Mouse (Mus musculus) CD4-positive, CD25-positive, alpha-beta regulatory T cell, adult 2 months (primary cell): ENCODE measurements around the gene Synrg.
A peak's percentile ranks its signal among the peaks of the same experiment; 100 is the strongest.

Source experiments
- DNase-seq: peaks from one replicate; pipeline ENCODE4 v3.0.0-alpha.2; 2012; ENCODE audit warnings: low read depth, low spot score

Gene Synrg

DNA sequence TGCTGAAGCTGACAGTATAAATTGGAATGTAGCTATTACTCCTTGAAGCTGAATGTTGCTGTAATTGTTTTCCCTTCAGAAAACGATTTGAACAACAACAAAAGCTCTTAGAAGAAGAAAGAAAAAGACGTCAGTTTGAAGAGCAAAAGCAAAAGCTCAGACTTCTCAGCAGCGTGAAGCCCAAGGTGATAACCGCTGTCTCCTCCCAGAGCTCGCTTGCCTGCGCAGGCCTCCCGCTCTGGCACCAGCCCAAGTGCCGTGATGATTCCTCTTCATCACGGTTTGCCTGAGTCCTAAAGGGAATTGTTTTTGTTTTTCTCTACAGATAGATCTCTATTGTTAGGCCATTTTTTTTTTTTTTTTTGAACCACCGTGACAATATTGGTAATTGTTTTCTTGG is 17.1 kb downstream of the Synrg start:
- no peak for DNase-seq

DNA sequence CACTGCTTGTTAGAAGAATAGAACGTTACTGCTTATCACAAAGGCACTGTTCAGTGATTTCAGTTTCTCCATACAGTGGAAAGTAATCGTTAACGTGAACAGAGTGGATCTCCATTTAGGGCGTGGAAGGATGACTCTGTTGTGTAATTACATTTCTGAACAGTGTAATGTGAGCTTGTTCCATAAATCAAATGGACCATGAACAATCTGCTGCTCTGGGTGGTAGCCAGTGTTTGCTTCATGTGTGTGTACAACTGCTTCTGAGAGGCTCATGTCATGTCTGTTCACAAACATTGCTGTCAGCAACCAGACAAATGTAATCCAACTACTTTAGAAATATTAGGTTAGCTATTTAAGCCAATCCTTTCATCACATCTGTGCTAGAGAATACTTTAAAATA is 27.5 kb downstream of the Synrg start:
- DNase-seq = no peak

DNA sequence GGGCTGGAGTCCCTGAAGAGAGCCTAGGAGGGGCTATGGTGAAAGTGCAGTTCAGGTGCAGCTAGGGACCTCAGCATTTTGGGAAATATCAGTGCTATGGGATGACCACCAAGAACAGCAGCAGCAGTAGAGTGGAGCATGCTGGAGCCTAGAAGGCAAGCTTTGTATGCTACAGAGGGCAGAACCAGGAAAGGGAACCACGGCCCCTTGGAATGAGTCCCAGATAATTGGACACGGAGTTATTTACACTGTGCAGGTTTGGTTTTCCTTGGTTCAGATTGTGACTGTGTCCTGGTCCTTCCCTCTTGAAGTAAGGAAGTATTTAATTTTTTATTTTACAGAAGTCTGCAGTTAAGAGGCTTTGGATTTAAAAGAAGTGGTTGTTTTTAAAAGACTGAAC is 29.2 kb downstream of the Synrg start:
- no peak for DNase-seq

DNA sequence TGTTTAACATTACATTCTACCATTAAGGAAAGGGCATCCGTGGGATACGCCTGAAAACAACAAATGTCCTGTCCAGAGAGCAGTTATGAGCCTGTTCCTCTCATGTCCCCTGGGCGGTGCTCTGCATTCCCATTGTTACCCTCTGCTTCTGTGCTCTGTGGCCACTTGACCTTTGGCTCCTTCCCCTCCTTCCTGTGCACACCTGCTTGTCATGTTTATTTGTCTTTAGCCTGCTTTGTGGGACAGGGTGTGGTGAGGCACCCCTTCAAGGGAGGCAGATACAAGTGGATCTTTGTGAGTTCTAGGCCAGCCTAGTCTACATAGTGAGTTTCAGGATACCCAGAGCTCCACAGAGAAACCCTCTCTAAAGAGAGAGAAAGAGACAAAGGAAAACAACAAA is 30.3 kb downstream of the Synrg start:
- no peak for DNase-seq

DNA sequence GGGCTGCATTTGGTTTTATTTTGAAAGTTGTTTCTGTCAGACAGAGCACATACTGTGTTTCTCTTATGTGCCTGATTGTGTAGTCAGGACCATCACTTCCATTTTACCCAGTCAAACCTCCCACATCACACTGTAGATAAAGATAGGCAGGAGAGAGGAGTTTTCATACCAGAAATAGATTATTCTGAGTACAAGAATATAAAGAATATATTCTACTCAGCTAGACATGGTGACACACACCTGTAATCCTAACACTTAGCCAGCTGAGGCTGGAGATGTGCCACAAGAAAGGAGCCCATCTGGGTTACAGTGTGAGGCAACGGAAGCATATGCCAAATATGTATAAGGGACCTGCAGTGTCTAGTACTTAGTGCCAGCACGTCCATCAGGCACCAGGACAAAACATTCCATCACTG is 31.3 kb downstream of the Synrg start:
- no peak for DNase-seq

DNA sequence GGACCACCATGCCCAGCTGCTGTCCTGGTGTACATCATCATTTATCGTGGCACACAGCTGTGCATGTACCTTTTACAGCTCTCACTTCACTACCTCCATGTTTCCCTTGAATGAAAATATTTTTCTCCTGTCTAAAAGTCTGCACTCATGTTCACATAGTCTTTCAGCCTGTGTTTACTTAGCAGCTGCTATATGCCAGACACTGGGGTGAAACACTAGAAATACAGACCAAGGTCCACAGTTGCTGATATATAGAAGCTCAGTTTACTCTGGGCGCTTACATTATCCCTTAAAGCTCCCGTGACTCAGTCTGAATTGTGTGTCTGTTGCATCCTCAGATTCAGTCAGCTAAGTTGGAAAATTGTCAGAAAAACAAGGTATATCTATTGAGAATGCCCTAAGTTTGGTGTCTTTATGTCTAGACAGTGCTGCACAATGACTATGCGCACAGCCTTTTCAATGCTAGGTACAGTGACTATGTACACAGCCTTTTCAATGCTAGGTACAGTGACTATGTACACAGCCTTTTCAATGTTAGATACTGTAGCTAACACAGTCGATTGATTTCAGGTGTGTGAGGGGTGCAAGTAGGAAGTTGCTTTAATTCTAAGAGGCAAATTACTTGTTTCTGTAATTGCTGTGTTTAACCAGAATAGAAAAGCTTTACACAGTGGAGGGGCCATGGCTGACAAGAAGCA is 33.1 kb downstream of the Synrg start:
- DNase-seq = no peak

DNA sequence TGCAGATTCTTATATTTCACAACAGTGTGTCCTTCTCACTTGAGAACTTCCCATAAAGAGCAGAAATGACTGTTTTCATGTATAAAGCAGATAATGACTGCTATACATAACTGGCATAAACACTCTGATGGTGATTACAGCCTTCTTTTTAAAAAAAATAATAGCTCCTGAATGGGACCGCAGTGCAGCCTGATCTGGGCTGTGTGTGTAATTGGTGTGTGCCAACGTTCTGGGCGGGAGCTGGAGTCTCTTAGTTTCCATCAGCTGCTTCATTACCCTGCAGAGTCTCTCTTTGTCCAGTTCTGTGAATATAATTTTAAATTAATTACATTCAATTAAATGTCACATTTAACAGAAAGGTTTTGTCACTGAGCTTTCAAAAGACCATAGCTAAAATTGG is 34.8 kb downstream of the Synrg start:
- DNase-seq = no peak

DNA sequence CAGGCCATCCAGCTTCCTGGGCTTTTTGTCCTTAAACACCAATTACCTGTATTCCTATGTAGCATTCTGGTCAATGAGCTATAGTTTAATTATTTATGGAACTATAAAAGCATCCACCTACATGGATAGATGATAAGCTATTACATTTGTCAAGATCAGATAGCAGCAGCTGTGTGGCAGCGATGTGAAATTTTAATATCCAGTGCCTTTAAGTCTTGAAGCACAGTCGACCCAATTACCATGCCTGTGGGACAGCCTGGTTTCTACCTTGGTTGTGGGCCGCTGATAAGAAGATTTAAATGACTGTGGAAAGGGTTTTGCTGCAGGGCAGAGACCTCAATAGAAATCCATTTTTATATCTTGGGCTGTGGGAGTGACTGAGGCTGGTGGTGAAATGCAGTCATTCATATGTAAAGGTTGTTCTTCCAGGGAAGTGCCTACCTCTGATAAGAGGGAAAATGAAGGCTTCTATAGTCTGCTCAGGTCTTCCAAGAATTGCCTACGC is 35.2 kb downstream of the Synrg start:
- DNase-seq = no peak

DNA sequence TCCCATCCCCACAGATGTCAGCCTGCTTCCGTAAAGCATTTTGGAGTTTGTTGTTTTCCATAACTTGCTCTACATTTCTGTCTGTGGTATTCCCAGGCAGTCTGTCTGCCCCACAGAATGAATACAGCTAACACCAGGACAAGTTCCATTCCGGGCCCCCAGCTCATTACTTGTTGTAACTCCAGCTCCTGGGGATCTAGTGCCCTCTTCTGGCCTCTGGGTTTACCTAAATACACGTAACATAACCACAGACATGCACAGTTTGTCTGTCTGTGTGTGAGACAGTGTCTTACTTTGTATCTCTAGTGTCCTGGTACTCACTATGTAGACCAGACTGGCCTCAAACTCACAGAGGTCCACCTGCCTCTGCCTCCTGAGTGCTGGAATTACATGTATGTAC is 37.0 kb downstream of the Synrg start:
- DNase-seq = peak; percentile 4

DNA sequence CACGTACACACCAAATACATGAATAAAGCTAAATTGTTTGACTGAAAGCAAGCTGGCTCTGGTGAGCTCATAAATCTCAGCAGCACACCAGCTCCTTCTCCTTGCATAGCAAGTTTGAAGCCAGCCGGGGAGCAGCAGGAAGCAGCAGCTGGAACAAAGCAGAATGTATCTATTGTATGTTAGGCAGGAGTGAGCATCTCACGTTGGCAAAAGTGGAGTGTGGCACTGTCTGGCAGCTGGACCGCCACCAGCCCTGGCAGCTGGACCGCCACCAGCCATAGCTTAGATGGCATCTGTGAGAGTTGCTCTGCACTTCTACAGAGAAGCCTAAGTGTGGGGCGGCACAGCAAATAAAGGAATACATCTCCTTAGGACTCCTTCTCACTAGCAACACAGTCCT is 39.8 kb downstream of the Synrg start:
- DNase-seq = no peak

DNA sequence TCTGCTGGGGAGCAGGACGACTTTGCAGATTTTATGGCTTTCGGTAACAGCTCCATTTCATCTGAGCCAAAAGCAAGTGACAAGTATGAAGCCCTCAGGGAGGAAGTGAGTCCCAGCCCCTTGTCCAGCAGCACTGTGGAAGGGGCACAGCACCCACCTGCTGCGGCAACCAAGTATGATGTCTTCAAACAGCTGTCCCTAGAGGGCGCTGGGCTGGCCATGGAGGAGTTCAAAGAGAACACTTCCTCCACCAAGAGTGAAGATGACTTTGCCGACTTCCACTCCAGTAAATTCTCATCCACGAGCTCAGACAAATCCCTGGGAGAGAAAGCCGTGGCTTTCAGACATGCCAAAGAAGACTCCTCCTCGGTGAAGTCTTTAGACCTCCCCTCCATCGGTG is 44.8 kb downstream of the Synrg start:
- peak; percentile 12 for DNase-seq

DNA sequence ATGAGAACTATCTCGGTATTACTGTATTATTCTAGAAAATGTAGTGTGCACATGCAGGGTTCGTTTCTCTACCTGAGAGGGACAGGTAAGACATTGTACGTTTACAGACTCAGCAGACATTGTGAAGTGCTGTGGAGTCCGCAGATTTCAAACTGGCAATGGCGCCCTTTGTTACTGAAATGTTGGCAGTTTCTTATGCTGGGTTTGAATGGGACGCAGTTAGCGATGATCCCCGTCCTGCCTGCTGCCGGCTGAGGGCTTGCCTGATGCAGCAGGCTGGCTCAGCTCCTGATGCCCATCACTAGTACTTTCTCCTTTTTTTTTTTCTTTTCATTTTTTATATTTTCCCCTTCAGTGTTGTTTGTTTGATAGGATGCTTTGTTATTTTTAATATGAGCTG is 46.2 kb downstream of the Synrg start:
- no peak for DNase-seq

DNA sequence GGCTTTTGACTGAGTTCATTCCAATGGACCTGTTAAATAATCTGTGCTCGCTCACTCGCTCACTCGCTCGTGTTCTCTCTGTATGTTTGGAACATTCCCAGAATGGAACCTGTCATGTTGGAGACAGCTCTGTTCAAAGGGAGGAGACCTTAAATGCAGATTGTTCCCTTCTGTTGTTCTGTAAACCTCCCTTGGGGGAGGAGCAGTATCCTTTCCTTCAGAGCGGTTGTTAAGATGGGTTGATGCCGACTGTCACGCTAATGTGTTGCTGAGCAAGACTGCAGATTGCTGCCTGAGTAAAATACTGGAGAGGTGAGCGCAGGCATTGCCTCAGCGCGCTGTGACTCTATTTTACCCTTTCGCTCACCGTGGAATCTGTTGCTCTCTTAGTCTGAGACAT is 46.8 kb downstream of the Synrg start:
- no peak for DNase-seq

DNA sequence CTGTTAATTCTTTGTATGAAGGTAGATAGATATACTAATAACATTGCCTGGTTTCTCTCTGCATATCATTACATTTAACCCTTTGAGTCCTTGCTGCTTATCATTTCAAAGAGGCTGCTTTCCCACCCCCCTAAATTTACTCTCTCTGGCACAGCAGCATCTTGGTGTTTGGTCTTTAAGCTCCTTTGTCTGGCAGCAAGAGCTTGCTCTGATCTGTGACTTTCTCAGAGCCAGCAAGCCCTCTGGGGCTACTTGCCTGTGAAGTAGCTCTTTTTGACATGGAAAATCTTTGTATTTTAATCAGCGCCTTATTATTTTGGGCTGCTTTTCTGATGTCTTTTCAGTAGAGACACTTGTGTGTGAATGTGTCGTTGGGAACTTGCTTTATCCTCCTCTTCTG is 47.3 kb downstream of the Synrg start:
- no peak for DNase-seq

DNA sequence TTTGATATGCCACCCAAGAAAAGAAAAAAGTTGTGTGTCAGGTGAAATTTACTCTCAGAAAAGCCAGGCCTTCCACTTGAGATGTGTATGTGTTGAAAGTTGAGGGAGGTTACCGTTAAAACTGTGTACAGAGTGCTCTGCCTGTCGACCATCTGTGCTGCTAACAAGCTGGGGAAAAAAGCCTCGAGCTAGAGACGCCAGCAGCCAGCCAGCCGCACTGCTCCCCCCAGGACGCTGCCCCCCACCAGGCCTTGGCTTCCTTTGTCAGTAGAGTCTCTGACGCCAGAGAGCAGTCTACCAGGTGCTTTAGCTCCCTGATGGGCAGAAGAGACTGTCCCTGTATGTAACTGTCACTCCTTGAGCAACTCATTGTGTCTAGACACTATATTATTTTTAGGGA is 48.9 kb downstream of the Synrg start:
- DNase-seq = no peak

DNA sequence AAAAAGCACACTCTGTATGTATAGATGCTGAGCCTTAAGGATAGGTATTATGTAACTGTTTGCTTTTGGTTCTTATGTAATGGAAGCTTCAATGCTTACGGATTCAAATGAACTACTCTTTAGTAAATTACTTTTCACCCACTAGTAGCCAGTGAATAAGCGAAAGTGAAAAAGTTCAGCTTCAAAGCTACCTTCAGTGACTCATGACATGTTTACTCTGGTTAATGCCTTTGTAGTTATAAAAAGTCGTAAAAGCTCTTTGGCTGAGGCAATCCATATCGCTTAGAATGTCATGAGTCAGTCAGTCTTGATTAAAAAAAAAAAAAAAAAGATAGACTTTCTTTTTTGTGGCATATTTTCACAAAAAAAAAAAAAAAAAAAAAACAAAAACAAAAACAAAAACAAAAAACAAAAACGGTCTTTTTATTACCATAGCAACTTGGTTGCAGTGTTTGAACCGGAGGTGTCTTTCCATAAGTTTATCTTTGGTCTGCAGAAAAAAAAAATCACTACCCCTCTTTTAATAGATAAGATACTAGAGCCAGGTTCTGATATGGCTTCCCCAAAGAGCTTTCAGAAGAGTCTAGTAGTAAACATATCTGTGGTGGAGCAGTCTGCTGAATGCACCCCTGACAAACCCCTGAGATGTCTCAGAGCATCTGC is 52.0 kb downstream of the Synrg start:
- no peak for DNase-seq

DNA sequence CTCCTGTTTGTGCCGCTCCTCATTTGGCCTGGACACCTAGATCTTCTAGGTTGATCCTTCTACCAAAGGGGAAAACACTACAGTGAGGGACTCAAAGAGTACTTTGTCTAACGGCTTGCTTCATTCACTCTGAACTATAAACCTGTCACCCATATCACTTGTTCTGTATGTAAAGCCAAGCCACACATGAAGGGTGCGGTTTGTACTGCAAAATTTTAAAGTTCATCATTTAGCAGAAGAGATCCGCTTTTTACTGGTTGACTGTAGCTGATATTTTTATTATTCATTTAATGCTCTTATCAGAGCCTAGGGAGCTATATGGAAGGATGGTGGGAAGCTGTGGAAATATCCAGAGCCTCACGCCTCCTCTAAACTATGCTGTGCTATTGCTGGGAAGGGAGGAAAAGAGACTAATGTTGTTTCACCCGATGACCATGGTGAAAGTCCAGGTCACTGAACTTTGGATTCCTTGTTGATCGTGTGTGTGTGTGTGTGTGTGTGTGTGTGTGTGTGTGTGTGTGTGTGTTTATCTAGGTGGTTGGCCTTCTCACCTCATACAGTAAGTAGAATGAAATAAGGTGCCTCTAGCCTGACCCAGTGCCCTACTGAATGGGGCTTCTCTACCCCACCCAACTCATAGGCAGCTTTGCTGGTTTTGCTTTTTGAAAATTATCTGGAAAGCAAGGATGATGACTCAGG is 52.7 kb downstream of the Synrg start:
- no peak for DNase-seq

DNA sequence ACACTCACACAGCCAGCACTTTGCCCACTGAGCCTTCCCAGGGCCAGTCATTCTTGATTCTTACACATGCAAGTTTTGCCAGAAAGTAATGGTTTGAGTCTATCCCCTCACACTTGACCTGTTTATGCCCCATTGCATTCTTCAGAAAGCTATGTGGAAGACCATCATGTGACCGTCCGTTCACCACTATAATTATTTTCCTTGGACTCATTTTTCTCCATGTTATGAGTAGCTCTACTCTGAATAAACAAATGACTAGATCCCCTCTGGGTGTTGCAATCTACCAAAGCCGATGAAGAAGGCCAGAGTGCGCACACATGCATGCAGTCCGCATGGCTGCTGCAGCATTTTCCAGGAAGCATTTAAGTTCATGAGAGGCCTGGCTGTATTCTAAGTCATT is 63.0 kb downstream of the Synrg start:
- DNase-seq = no peak

DNA sequence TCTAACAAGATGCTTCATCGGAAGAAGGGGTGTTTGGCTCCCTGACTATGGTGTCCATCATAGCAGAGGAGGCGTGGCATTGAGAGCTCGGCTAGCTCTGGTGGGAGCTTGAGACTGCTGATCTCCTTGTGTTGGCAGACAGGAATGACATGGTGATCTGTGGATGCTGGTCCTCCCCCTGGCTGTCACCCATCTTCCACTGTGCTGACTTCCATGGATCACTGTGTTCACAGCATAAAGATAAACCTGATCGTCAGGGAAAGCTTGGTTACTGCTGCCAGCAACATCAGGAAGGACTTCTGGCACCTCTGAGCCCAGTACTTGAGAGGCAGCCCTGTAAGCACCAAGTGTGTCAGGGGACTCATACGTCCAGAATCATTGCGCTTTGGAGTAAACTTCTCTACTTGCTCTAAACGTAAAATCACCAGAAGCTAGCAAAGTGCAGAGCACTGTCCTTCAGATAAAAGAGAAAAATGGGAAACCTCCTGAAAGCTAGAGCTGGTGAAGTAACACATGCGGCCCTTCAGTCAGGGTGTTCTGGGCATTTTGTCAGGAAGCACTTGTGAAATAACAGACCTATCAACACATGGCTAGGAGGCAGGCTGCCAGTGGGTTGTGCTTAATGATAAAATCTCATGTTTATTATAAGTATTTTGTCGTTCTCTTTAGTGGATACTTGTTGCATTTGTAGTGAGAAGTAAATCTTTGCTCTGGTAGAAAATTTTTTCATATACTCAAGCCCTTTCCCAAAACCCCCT is 64.2 kb downstream of the Synrg start:
- DNase-seq = no peak

DNA sequence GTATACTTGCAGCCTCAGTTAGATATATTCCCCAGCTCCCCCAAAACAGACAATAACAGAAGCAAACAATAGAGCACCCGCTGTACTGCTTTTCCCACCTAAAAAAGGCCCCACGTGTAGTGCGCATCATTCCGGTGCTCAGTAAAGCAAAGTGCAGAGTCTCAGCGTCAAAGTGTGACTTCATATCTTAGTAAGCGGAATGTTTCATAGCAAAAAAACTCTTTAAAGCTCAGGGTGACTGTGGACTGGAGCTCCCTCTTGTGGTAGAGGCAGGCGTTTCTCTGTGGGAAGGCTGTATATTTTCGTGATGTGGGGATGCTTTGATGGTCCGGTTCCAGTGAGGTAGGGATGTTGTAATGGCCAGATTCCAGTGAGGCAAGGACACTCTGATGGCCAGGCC is 67.7 kb downstream of the Synrg start:
- DNase-seq = peak; percentile 67

DNA sequence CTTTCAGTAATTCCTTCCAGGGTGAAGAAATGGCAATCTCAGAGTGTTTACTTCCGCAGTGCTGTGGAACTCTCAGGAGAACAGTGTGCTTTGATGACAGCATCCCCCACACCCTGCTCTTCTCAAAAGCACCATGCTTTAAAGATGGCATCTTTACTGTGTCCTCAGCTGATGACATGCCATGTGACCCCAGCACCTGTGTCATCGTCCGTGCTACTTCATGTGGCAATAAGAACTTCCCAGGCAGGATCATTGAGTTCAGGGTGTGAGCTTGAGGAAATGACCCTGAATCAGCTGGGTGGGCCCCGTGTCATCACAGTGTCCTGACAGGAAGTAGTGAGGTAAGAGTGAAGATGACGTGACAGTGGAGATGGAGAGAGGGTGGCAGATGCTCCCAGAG is 68.3 kb downstream of the Synrg start:
- DNase-seq = no peak

DNA sequence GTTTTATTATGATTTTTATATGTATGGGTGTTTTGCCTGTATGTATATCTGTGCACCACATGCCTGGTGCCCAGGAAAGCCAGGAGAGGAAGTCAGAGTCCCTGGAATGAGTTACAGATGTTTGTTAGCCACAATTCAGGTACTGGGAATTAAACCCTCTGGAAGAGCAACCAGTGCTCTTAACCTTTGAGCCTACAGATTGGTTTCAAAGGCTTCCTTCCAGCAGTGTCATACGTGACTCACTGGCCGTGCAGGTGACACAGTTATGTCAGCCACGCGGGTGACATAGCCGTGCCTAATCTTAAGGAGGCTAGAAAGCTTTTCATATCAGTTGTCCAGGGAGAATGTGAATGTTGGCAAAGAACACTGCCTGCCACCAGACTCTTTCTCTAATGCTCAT is 69.4 kb downstream of the Synrg start:
- DNase-seq = no peak
